Mouse (Mus musculus) erythroblast, adult 5-6 weeks (primary cell): ENCODE data around the gene Ndufa3. TPM values are rescaled to one million over a fixed set of nuclear protein-coding genes. Genes with fewer than 3 reads are reported as not detected.

Experiments
- ATAC-seq: replicated peaks from 2 replicates; pipeline ENCODE4 v1.8.0; 2016; ENCODE audit warnings: moderate number of reproducible peaks, mild to moderate bottlenecking, moderate TSS enrichment, inconsistent platforms; ENCODE audit not compliant: poor library complexity, low FRiP score, severe bottlenecking
- total RNA-seq, 2 experiments: library from RNA; stranded (forward) in 1 of 2; stranded (reverse) in 1 of 2; fragments of 150-400 nt in 1 of 2; fragments of 200-764, 138-1000 nt in 1 of 2; gene quantifications; 2 replicates each; pipeline versions ENCODE4 v1.2.3 to v1.2.4; 2015 to 2017; ENCODE audit warnings: low replicate concordance in 2 of 2

Gene Ndufa3
- total RNA-seq, 2 experiments from 2014 or later: 54.0 to 136 TPM

DNA sequence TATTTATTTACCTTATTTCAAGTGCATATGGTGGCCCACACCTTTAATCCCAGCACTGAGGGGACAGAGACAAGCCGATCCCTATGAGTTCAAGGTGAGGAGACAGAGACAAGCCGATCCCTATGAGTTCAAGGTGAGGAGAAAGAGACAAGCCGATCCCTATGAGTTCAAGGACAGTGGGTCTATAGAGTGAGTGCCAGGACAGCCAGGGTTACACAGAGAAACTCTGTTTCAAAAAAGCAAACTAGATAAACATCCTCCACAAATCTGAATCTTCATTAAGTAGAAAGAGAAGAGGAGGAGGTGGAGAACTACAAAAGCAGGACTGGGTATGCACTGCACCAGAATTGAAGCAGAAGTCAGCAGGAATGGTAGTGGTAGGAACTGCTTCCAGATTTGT is 8.5 kb upstream of the Ndufa3 start:
- ATAC-seq: no peak

DNA sequence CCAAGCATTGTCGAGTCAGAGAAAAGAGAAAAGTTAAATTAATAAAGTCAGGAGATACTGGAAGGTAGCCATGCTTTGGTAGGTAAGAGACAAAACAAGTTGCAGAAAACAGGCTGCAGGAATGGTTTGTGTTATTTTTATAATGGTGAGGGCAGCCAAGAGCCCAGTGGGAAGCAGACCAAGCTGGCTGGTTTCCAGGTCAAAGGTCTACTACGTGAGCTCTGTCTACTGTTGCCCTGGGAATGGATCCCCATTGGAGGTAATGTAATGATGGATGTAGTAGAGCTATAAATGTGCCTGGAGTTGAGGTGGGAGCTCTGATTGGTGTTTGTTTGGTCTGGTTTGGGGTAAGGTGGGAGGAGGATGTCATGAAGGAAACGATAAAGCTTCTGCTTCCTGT is 8.1 kb upstream of the Ndufa3 start:
- ATAC-seq: no peak

DNA sequence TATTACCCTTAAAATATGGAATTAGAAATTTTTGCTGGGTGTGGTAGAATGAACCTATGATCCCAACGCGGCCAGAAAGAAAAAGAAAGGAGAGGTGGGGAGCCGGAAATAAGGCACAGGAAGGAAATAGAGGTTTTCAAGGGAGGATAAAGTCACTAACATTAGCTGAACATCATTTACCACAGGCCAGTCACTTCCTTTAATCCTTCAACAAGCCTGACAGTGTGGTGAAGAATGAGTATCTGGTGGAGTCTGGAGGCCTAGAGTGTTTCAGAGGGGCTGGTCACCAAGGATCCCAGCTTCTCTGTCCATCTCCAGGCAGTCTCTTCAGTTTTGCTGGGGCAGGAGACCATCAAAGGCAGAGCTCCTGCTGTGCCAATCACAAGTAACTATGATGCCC is 6.7 kb upstream of the Ndufa3 start:
- ATAC-seq: no peak

DNA sequence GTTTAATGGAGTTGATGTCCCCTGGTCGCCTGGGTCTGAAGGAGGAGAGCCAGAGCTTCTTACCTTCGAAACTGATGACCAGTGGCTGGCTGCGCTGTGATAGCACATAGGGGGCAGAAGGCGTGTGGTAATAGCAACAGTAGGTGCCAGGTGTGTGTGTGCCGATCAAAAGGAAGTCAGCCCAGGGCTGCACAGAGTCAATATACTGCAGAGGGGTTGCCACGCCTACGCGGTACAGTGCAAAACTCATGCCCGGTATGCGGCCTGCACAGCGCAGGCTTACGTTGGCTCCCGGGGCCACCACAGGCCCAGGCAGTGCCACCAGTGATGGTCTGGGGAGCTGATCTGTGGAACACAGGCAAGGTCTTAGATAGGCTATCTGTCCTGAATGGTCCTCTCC is 6.2 kb upstream of the Ndufa3 start:
- no peak for ATAC-seq

DNA sequence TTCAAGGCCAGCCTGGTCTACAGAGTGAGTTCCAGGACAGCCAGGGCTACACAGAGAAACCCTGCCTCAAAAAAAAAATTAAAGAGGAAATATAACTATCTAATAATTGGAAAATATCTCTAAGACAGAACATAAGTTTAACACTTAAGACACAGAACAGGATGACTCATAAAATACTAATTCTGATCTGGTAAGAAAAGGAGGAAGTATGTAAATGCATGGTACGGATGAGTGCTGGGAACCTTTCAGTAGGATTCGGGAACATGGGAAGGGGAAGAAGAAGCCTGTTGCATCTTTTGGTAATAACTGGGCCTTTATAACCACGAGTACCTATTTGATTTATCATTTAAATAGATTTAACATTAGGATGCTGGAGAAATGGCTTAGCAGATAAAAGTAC is 3.2 kb upstream of the Ndufa3 start:
- ATAC-seq: no peak

DNA sequence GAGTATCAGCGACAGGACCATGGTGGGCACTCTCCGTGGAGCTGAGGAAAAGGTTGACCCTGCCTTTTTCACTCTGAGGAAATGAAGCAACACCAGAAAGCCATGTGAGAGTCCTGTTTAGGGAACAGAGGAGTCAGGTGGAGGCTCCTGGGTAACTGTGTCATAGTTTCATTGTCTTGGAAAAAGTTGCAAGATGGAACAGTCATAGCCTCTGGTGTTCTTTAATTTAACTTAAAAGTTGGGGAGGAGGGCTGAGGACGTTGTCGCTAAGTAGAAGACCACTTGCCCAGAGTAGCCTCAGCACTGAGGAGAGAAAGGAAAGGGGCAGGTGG is 1.1 kb upstream of the Ndufa3 start, which contains the start of gene Oscar:
TSS of gene Oscar (minus strand) at position 101 of the 332 bp plus-strand sequence.
- no peak for ATAC-seq

DNA sequence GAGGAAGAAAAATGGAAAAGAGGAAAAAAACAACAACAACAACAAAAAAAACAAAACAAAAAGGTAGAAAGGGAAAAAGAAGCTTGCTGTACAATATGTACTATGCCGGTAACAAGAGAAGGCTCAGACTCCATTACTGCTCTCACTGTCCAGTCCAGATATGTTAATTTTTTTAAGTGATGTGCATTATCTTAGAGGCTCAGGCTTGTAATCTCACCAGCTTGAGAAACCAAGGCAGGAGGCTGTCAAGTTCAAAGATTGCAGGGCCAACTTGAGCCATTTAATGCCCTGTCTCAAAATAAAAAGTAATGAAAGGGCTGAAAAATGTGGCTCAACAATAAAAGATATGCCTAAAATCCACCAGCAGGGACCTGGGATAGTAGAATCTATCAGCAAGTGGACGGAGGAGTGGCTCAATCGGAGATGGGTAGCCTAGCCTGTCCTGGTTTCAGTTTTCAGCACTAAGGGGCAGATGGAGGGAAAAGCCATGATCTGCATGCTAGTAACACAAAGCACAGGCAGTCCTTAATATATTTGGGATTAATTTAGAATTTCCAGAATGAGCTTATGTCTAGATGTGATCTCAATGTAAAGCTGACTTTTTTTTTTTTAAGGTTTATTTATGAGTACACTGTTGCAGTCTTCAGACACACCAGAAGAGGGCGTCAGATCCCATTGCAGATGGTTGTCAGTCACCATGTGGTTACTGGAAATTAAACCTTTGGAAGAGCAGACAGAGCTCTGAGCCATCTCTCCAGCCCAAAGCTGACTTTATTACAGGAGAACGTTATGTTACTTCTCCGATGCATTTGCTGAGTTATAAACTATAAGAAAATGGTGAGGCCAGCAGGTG is 558 bp upstream of the Ndufa3 start:
- ATAC-seq: no peak

DNA sequence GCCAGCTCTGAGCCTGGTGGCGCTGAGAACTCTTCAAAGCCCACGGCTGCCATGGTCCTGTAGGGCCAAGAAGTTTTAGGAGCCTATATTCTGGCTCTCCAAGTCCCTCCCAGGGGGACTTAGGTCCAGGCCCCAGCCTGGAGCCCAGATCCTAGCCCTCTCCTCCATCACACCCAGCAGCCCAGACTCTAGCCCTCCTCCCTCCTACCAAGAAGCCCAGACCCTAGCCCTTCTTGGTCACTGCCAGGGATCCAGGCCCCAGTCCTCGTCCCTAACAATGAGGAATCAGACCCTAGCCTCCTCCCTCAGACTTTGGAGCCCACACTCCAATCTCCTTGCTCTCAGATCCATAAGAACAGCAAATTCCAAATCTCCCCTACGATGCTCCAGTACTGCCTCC is 11.9 kb downstream of the Ndufa3 start:
- ATAC-seq: peak; percentile 20

DNA sequence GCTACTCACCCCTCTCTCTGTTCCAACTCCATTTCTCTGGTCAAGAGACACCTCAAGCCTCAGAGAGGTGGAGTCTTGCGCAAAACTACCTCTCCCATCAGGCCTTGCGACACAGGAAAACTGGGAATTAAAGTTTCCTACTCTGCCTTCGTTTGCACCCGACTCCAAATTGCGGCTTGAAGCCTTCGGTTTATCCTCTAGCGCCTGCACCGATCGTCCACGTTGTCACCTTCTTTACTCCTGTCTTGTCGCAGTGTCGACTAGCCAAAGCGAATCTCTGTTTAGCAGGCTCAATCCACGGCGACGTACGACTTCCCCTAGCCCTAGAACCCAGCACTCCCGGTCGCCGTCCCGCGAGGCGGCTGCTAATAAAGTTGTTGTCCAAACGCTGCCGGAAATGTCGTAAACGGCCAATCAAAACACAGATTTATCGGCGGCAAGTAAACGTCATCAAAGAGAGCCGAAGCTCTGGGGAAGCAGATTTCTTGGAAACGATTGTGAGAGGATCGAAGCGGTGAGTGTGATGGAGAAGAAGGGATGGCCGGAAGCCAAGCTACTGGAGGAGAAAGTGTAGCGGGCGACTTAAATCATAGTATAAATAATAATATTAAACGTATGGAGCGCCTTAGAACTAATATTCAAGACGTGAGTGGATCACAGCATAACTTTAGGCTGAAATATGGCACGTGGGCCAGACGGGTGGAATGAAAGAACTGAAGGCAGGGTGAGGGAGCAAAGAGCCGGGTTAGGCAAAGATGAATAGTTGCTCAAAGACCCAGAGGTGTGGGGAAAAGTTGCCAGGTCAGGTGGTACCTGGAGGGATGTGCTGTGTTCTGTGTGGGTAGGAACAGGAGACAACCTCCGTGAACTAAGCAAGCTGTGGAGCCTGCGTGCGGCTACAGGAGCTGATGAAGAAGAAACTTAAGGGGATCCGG is 12.6 kb downstream of the Ndufa3 start, which contains the start of the genes Tfpt and Prpf31:
TSS of gene Tfpt (minus strand) at position 387 of the 935 bp plus-strand sequence.
TSS of gene Prpf31 (plus strand) at position 443 of the 935 bp plus-strand sequence.
- peak; percentile 92 for ATAC-seq

DNA sequence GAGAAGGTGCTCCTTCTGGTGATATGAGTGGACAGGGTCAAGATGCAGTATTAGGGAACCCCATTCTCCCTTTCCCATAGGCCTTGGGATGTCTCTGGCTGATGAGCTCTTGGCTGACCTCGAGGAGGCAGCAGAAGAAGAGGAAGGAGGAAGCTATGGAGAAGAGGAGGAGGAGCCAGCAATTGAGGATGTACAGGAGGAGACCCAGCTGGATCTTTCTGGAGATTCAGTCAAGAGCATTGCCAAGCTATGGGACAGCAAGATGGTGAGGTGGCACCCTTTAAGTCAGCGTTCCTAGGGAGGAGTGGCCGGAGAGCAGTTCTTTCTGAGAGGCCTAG is 13.3 kb downstream of the Ndufa3 start:
- no peak for ATAC-seq

DNA sequence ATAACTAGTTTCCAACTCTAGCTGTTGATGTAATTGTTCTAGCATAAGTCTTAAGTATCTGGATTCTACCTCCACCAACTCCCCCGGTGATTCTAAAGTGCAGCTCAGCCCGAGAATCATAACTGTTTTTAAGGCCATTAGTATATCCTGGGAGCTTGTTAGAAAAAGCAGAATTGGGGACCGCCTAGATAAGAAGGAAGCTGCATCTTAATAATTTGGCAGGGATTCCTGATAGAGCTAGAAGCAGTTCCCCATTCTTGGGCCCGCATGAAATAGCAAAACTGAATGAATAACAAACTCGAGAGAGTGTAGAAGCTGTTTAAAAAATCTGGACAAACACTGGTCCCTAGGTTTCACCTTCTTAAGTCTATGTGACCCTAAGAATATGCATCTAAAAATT is 26.2 kb downstream of the Ndufa3 start:
- ATAC-seq: no peak

DNA sequence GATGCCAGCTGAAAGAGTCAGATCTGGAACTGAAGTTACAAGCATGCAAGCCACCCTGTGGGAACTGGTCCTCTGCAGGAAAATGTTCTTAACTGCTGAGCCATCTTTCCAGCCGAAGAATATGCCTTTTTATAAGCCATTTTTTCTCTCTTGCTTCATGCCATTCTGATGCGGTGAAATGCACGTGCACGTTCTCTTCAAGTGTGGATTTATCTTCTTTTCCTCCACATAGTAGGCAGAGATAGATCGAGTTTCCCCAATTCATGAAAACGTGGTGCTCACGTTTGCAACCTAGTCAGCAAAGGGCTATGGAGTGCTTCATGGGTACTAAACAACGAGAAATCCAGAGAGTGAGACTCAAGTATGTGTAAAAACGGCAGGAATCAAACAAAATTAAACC is 26.7 kb downstream of the Ndufa3 start:
- no peak for ATAC-seq

DNA sequence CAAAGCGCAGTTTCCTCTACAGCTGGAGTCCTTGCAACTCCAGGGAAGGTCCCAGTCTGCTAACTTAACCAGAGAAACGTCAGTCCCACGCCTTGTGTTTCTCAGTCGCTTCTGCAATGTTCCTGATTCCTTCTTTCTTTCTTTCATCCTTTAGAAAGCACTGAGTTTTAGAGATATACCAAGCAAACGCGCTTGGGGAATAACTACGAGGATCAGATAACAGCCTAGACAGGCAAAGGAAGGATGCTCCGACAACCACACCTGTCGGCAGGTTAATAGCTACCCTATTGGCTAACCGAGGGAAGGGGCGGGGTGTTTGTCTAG is 27.1 kb downstream of the Ndufa3 start:
- ATAC-seq: peak; percentile 2; the same call in 1 of the 2 replicates

DNA sequence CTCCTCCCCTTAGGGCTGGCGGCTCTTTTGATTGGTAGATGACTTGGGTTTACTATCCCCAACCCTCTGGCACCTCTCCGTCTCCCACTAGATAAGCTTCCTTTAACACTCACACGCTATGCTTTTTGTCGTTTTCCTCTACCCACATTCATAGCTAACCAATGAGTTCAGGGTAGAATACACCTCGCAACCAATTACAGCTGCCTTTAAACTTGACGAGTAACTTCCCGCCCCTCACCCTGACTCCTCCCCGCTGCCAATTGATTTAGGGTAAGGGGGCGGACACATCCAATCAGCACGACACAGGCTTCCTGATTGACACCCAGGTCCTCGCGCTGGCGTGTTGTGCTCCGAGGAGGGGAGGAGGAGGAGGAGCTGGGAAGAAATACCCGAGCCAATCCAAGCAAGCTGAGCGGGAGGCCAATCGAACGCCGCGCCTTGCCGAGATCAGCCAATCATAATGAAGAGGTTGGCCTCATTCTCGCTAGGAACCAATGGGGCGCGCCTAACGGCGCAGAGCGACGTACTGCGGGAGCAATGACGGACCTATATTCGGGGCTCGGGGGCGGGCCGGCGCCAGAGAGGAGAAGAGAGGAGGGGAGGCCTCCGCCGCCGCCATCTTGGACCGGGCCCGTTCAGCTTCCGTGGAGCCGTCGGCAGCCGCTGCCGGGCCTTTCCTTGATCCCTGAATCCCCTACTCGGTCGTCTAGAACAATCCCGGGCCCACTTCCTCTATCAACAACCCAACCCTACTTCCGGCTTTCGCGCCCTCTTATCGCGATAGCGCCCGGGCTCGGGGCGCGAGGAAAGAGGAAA is 27.7 kb downstream of the Ndufa3 start, which contains the start of gene Cnot3:
TSS of gene Cnot3 (plus strand) at position 597 of the 816 bp plus-strand sequence.
- peak; percentile 92 for ATAC-seq

DNA sequence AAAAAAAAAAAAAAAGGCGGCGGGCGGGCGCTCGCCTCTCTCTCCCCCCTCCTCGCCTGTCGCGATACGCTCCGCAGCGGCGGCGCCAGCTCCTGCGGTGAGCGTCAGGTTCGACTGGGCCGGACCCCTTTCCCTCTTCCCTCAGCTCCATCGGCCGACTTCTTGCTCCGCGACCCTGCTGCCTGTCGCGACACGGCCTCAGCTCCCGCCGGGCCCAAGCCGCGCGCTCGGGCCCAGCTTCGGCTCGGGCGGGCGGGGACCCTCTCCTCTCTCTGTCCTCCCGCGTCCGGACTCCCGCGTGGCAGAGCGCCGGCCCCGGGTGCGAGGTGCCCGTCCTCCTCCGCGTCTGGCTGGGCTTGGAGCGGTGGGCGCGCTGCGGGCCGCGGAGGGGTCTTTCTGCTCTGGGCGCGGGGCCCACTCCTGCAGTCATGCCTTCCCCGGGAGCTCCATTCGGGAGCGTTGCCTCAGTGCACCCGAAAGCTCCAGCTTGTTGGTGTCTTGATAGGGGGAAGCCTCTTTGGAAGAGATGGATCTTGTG is 28.4 kb downstream of the Ndufa3 start:
- peak; percentile 26 for ATAC-seq

DNA sequence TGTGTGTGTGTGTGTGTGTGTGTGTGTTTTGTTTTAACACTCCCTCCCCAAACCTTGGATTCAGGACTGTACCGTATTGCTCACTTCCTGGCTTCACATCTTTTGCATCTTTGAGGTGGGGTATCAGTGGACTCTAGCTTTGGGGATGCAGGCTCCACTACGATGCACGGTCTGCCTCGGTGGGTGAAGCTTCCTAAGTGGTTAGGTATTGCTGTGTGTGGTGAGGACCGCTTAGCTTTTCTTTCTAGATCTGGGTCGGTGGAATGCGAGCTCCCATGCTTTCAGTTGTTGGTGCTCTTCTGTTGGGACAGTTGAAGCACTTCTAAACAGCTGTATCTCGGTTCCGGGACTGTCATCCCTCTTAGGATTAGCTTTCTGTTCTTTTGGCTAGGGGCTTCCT is 29.0 kb downstream of the Ndufa3 start:
- no peak for ATAC-seq

DNA sequence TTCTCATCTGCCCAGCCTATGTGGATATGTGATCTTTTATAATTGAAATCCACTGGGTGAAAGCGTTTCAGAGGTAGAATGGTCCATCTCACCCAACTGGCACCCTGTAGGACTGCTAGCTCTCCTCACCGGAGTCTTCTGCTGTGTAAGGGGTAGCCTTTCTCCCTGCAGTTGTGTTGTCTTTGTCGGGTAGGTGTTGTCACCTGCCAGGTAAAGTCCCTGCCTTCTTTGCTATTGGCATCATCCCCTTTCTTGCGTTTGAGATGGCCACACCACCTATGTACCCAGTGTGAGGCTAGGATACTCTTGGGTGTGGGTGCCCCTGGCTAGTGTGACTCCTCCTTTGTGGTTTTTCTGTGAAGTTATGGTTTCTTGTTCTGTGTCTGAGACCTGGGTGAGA is 29.5 kb downstream of the Ndufa3 start:
- ATAC-seq: no peak

DNA sequence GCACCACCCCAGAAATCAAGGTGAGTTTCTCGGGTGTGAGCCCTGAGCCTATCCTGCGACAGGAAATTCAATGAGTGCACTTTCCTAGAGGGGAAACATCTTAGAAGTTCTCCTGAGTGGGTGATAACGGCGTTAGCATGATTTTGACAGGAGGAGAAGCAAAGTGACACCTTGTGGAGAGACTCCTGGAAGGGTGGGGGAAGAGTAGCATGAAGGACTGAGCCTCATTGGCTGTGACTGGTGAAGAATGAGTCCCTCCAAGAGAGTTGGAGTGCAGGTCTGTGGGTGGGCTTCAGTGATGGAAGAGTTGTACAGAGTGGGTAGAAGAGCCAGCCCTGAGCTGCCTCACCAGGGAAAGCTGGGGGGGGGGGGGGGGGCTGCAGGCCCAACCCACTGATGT is 39.8 kb downstream of the Ndufa3 start:
- no peak for ATAC-seq

DNA sequence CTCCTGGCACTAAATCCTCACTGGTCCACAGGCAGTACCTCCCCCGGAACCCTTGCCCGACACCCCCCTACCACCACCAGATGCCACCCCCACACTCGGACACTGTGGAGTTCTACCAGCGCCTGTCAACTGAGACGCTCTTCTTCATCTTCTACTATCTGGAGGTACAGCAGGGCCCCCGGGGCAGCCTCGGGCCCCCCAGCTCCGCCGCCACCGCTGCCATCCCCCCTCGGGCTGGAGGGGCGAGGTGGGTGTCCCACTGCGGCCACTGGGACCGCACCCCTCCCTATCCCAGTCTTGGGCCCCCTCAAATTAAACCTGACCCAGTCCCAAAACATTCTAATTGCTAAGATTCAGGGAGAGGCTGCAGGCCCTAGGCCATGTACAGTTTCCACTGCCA is 41.4 kb downstream of the Ndufa3 start:
- ATAC-seq: no peak
